Mouse (Mus musculus) lung, postnatal 4 days (tissue): ENCODE measurements at regions not wholly inside any gene's neighbourhood (a gene's known extent, or its start where the extent isn't known, plus 50 kb on each side); places are given as distances from the start of the nearest gene placed in this dataset.

Source experiments
- DNase-seq, 2 experiments: peaks; one replicate each; pipeline ENCODE4 v3.0.0; 2021

GRCm38 (mm10) chrX:16421159-16421558, 101.5 kb upstream of the Cypt1 start:
- no peak for DNase-seq

GRCm38 (mm10) chrX:16421663-16422062, 101.0 kb upstream of the Cypt1 start:
- DNase-seq = no peak

GRCm38 (mm10) chrX:16438088-16438487, 84.6 kb upstream of the Cypt1 start:
- DNase-seq = no peak

GRCm38 (mm10) chrX:16450496-16451078, 72.1 kb upstream of the Cypt1 start:
- peak in 1 of 2 experiments; percentile 25 for DNase-seq
